Mouse (Mus musculus): Measurements from ENCODE around the gene Elf4.
A peak's percentile ranks its signal among the peaks of the same experiment; 100 is the strongest.

- TF ChIP-seq SMC3 (IDR thresholded peaks at IDR 0.05; ENCODE audit: low read depth, low read length), result no peak
- TF ChIP-seq EP300 (IDR thresholded peaks at IDR 0.05; ENCODE audit: low read length), result peak; percentile 55; the same call in 1 of the 2 replicates
- TF ChIP-seq MEF2A (IDR thresholded peaks at IDR 0.05; ENCODE audit: borderline replicate concordance, low read depth, low read length), result no peak
- no peak for TF ChIP-seq CHD2 (IDR thresholded peaks at IDR 0.05; ENCODE audit: low read length)
- TF ChIP-seq POLR2A (IDR thresholded peaks at IDR 0.05; ENCODE audit: low read depth, low read length), result no peak
- TF ChIP-seq USF1 (IDR thresholded peaks at IDR 0.05; ENCODE audit: low read depth, low read length), result no peak
- no peak for TF ChIP-seq MAX (IDR thresholded peaks at IDR 0.05; ENCODE audit: low read length)
- no peak for TF ChIP-seq POLR2AphosphoS2 (IDR thresholded peaks at IDR 0.05; ENCODE audit: low read depth, low read length)
- TF ChIP-seq TCF12 (IDR thresholded peaks at IDR 0.05; ENCODE audit: low read depth, low read length), result 0 out of 2 replicates have a peak, but pooled peaks have one; percentile 28
- no peak for TF ChIP-seq CTCF (conservative IDR thresholded peaks at IDR 0.05 in 1 of 2, IDR thresholded peaks at IDR 0.05 in 1 of 2; ENCODE audit: low read depth in 2 of 2, low read length in 2 of 2)
- no peak for TF ChIP-seq MXI1 (IDR thresholded peaks at IDR 0.05; ENCODE audit: low read depth, low read length)
Measured at GRCm38 (mm10) chrX:48462297-48462696, 635 bp downstream of the Elf4 start.
